Mouse (Mus musculus): ENCODE measurements at regions not wholly inside any gene's neighbourhood (a gene's known extent, or its start where the extent isn't known, plus 50 kb on each side); places are given as distances from the start of the nearest gene placed in this dataset.

DNA sequence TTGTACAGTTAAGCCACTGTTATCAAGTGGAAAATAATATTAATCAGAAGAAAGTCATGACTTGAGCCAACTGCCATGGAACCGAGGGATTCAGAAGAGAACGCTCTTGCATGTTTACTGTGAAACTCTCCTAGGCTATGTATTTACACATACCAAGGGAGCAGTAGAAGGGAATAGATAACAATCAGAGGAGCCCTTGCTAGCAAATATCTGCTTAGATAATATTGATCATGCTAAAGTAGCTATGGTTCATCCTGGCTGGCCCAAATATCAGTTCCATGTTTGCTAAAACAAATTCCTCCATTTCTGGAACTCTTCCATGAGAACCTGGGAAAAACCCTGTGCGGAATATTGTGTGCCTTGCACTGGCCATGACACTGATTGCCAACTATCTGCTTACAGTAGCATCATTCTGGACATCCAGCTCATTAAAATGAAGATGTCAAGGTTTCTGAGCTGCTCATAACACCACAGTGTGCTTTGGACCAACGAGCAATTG is 179.5 kb upstream of the Tmem72 start:
- DNase-seq (ENCODE audit: low read depth, low spot score): no peak

DNA sequence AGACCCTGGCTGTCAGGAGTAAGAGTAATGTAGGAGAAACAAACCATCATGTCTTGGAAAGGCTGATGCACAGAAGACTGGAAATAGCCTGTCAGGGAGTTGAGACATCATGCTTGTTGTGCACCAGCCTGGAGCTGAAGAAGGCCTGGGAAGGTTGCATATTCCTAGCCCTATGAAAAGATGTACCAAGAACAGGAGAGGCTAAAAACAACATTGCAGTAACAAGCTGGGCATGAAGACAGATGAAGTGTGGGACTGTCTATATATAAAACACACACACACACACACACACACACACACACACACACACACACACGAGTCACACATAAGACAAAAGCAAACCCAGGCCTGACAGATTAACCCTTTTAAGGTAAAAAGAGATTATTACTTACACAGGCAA is 185.1 kb upstream of the Tmem72 start:
- DNase-seq (ENCODE audit: low read depth, low spot score): no peak

GRCm38 (mm10) chr6:116902371-116902770 is 185.7 kb upstream of the Tmem72 start:
- DNase-seq (ENCODE audit: low read depth, low spot score): no peak

GRCm38 (mm10) chr6:116906426-116907172 is 189.9 kb upstream of the Tmem72 start:
- DNase-seq (ENCODE audit: low read depth, low spot score): no peak

DNA sequence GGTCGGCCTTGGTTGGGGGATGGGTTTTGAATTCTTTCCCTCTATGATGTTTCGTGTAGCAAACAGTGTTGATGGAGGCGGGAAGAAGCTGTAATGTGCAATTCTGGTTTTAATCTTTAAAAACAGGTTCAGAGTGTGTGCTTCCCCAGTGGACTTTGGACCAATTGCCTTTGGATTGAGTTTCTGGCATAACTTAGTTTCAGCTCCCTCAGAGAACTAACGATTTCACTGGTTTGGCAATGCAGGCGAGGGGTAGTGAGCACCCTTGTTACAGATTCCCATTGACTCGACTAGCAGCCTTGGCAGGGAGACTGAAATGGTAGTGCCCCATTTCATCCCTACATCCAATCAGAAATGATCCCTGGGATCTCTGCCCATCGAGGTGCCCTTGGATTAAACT is 193.9 kb upstream of the Tmem72 start:
- no peak for DNase-seq (ENCODE audit: low read depth, low spot score)

DNA sequence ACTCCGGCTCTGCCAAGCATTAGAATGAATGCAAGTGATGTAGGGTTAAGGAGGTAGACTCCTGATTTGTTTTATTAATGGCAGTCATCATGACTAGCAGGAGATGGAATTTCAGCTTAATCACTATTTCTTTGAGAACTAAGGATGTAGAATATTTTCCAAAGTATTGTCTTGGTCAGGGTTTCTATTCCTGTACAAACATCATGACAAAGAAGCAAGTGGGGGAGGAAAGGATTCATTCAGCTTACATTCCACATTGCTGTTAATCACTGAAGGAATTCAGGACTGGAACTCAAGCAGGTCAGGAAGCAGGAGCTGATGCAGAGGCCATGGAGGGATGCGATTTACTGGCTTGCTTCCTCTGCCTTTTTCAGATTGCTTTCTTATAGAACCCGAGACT is 195.4 kb upstream of the Tmem72 start:
- no peak for DNase-seq (ENCODE audit: low read depth, low spot score)

- DNase-seq (ENCODE audit: low read depth, low spot score): no peak
Measured at GRCm38 (mm10) chr6:116914073-116914472, 197.4 kb upstream of the Tmem72 start.

DNA sequence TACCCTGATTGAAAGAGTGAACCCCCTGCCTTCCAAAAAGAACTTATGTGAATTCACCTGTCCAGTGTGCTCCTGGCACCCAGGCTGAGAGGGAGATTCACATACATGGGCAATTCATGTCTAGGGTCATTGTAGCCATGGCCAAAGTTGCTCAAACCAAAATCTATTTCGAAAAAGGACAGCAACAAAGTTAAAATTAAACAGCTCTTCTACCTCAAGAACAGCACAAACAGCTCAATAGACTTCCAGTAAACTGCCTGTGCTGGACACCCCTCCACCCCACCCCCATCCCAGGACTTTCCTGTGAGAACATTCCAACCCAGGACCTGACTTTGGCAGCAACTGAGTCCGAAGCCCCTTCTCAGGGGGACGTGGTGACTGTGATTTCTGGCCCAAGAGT is 218.3 kb upstream of the Tmem72 start:
- DNase-seq (ENCODE audit: low read depth, low spot score): no peak

DNA sequence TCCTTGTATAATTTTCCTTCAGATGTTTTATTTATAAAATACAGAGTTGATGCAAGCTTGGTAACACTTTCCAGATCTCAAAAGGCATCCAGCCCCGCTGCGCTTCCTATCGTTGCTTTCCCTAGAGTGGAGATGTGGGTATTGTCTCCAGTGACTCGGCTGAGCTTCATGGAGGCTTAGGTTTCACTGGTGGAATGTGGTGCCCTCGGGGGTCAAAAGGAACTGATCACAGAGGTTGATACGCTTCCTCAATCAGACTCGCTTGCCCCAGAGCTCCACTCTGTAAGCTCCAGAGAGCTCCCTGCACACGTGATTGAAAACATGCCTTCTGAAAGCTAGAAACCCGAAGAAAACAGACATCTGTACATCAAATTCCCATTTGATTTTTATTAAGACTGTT is 224.9 kb upstream of the Tmem72 start:
- peak; percentile 33 for DNase-seq (ENCODE audit: low read depth, low spot score)

DNA sequence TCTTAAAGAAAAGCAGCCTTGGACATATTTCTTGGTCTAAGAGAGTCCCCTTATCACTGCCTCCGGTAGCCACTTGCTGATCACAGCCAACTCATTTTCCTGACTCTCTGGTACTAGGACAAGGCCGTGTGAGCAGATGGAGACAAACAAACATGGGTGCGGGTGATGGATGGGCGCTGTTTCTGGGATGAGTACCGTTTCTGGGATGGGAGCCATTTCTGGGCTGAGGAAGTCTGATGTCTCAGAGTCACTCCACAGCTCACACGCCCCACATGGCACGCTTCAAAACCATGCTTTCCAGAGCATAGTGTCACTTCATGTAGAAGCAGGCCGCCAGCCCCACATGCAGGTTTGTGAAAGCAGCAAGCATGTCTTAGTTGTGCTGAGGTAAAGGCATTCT is 225.6 kb upstream of the Cxcl12 start:
- no peak for DNase-seq (ENCODE audit: low read depth, low spot score)

GRCm38 (mm10) chr6:116946083-116946732 is 222.1 kb upstream of the Cxcl12 start:
- DNase-seq (ENCODE audit: low read depth, low spot score): no peak

- DNase-seq (ENCODE audit: low read depth, low spot score): peak; percentile 69
Measured at GRCm38 (mm10) chr6:116959611-116960010, 208.7 kb upstream of the Cxcl12 start.

DNA sequence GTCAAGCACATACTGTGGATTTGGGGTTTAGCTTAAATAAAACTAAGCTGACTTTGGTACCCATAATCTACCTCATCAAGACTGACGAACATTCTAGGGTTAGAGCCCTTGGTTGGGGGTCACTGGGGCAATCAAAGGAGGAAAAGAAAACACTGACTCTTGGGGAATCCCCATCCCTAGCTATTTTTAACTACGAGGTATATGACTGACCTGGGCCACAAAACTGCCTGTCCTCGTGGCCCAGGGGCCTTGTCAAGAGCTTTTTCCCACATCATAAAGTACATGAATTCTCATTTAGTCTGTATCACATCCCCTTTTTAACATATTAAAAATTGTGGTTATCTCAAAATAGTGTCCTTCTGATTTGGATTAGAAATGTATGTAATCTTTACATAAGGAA is 207.7 kb upstream of the Cxcl12 start:
- no peak for DNase-seq (ENCODE audit: low read depth, low spot score)

GRCm38 (mm10) chr6:116966436-116966835 is 201.9 kb upstream of the Cxcl12 start:
- DNase-seq (ENCODE audit: low read depth, low spot score): no peak

- DNase-seq (ENCODE audit: low read depth, low spot score): no peak
Measured at GRCm38 (mm10) chr6:116969381-116969910, 198.9 kb upstream of the Cxcl12 start.

GRCm38 (mm10) chr6:116974841-116975240 is 193.5 kb upstream of the Cxcl12 start:
- DNase-seq (ENCODE audit: low read depth, low spot score): no peak

- peak; percentile 52 for DNase-seq (ENCODE audit: low read depth, low spot score)
Measured at GRCm38 (mm10) chr6:116980349-116980995, 187.9 kb upstream of the Cxcl12 start.

DNA sequence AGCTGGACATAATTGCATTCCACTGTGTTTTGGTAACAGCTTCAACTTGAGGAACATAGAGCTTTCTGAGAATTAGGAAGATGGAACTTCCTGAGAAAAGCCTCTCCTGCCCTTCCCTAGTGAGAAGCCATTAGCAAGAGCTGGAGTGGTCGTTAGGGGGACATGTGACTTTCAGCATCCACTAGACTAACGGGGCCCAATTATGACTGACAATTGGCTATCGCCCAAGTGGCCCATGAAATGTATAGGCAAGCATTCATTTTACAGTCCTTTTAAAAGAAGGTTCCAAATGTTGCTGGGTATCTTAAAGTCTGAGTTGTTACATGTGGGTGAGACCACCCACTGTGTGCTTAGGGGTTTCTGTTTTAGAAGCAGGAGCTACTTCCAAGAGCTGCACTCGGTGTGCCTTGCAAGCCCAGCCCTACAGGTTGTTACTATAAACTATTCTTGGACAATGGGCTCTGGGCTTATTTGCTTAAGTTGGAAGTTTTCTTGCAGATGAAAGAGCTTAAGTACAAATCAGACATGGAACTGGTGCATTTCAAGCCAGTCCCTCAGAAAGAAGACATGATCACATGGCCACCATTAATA is 183.1 kb upstream of the Cxcl12 start:
- DNase-seq (ENCODE audit: low read depth, low spot score): no peak

DNA sequence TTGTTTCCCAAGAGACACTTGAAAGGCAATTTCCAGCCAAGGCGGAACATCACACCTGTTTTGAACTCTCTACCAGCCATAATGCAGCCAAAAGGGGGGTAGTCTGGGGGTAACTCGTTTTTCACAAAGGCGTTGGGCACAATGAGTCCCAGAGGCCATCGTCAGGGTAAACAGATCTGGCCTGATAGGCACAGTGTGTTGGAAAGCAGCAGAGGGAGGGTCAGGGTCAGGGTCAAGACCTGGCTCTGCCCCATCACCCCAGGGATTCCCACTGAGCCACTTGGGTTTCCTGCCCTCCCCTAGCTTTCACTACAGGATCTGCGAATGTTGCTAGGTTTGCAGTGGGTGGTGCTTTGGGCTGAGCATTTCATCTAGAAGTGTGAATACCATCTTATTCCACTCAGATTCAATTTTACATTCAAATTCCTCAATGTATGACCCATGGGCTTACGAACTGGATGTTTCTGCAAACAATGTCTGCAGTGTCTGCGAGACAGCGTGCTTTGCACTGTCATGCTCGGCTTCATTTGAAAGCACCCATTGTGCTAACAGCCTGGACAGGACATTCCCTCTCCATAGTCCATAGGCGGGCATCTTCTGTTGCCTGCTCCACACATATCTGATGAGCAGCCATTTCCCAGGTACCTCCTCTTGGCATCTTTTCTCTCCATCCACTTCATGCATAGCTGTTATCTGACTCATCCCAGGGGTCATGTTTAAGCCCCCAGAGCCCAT is 181.9 kb upstream of the Cxcl12 start:
- DNase-seq (ENCODE audit: low read depth, low spot score): peak; percentile 42

DNA sequence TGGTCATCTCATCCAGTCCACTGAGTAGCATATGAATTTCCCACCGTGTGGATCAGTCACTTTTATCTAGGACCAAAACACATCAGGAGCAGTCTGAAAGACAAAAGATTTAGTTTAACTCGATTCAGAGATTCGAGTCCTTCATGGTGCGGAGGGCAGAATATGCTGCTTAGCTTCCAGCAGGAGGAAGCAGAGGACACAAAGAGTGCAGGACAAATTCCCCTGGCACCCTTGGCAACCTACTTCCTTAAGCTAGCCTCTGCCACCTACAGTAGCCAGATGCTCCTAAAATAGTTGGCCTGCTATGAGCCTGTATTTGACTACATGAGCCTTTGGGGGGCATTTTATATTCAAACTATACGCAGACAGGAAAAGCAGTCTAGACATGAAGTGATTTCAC is 181.1 kb upstream of the Cxcl12 start:
- no peak for DNase-seq (ENCODE audit: low read depth, low spot score)

- DNase-seq (ENCODE audit: low read depth, low spot score): no peak
Measured at GRCm38 (mm10) chr6:116998948-116999682, 169.2 kb upstream of the Cxcl12 start.

All from mesoderm, embryonic 11.5 days (tissue).